Mouse (Mus musculus) kidney, embryonic 15.5 days (tissue): Measurements from ENCODE around the gene Psmb9. TPM values are rescaled to one million over a fixed set of nuclear protein-coding genes. Genes with fewer than 3 reads are reported as not detected.

Experiments
- ATAC-seq: fragments of 200-750 bp; cut with Nextera tagmentation; replicated peaks from 2 replicates; pipeline ENCODE4 v1.8.0; 2017; ENCODE audit warnings: moderate TSS enrichment; ENCODE audit not compliant: low FRiP score
- H3K27ac ChIP-seq: fragments of 300-500 bp; sonication (generic); 2 replicates; pipeline ENCODE4 v1.5.1; 2015; ENCODE audit warnings: mild to moderate bottlenecking, inconsistent platforms
- H3K27me3 ChIP-seq: fragments of 300-500 bp; sonication (generic); 2 replicates; pipeline ENCODE4 v1.6.1; 2015; ENCODE audit warnings: inconsistent platforms
- H3K36me3 ChIP-seq: fragments of 300-500 bp; sonication (generic); 2 replicates; pipeline ENCODE4 v1.6.1; 2015; ENCODE audit warnings: inconsistent platforms
- H3K4me1 ChIP-seq: fragments of 300-500 bp; sonication (generic); 2 replicates; pipeline ENCODE4 v1.6.1; 2015; ENCODE audit warnings: inconsistent platforms
- H3K4me2 ChIP-seq: fragments of 300-500 bp; sonication (generic); 2 replicates; pipeline ENCODE4 v1.6.1; 2015; ENCODE audit warnings: moderate library complexity, mild to moderate bottlenecking, inconsistent platforms
- H3K4me3 ChIP-seq: fragments of 300-500 bp; sonication (generic); replicated peaks from 2 replicates; pipeline ENCODE4 v1.5.1; 2015; ENCODE audit warnings: mild to moderate bottlenecking, inconsistent platforms
- H3K9ac ChIP-seq: fragments of 300-500 bp; sonication (generic); 2 replicates; pipeline ENCODE4 v1.6.1; 2015; ENCODE audit warnings: mild to moderate bottlenecking, inconsistent platforms
- H3K9me3 ChIP-seq: fragments of 300-500 bp; sonication (generic); replicated peaks from 2 replicates; pipeline ENCODE4 v1.6.1; 2016; ENCODE audit warnings: inconsistent platforms
- WGBS: fragments of 180-500 bp; shearing (Covaris S2); methylation state at CpG from one replicate; pipeline ENCODE4 v1.1.7; 2015; ENCODE audit warnings: mixed read lengths; 5-methylcytosine and 5-hydroxymethylcytosine counted together
- polyA plus RNA-seq: library from polyadenylated mRNA; unstranded; fragments of >200 nt; fragmentation: Nextera tagmentation; extraction: Ambion mirVana; gene quantifications from 2 replicates; pipeline ENCODE4 v1.2.1, GENCODE M21; 2015

Gene Psmb9
- polyA plus RNA-seq, 1 experiment from 2014 or later: 3.2 TPM

DNA sequence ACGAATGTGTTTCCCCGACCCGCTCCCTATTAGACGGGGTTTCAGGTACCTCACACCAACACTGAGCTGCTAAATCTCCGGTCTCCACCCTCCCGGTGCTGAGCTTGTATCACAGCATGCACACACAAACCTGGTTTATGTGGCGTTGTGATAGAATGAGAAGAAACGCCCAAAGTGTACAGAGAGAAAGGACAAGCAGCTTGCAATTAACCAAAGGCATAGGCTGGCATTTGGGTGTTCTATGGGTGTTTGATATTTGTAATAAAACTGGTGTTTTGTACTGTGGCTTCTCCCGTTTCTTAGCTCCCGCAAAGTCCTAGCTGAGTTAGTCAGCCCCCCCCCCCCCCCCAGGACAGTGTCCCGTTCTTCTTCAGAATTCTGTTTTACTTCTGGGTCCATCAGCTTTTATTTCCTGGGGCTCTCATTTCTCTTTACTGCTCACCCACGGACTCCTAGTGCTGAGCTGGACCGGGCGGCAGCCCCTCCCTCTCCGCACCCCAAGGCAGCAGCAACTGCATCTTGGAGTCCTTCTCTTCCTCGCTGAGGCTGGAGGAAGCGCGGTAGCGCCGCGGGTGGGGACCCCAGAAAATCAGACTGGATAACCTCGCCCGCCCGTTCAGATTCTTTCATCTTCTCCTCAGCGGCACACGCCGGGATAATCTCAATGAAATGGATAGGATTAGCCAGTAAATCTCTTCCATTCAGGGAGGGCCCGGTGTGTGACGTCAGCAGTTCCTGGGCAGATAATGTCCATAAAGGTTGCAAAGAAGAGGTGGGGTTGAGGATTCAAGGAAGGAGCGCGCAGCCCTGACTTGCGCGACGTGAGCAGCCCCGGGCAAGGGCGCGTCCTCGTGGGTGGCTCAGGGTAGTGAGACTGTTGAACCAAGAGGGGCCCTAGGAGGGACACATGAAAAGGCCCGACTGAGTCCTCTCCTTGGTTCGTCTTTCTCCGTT is 9.7 kb upstream of the Psmb9 start, which contains the start of gene Psmb8:
Gene Psmb8 (plus strand): TSS at position 781 of the 954 bp plus-strand sequence.
- H3K4me3 ChIP-seq: peak within 1 kb of the TSS; percentile 48
- peak within 1 kb of the TSS; percentile 78 for H3K4me2 ChIP-seq
- peak; percentile 86 for ATAC-seq
- H3K4me1 ChIP-seq: peaks cover 24% of the 10 kb centered on the region
- 4% methylated on average over 41 of the region's 41 CpGs for WGBS
- no peak within 1 kb of the TSS for H3K27ac ChIP-seq
- peaks cover 76% of the 10 kb centered on the region for H3K27me3 ChIP-seq
- no peaks in the 10 kb centered on the region for H3K9me3 ChIP-seq
- H3K36me3 ChIP-seq: no peaks in the 10 kb centered on the region
- peak within 1 kb of the TSS; percentile 29 for H3K9ac ChIP-seq

DNA sequence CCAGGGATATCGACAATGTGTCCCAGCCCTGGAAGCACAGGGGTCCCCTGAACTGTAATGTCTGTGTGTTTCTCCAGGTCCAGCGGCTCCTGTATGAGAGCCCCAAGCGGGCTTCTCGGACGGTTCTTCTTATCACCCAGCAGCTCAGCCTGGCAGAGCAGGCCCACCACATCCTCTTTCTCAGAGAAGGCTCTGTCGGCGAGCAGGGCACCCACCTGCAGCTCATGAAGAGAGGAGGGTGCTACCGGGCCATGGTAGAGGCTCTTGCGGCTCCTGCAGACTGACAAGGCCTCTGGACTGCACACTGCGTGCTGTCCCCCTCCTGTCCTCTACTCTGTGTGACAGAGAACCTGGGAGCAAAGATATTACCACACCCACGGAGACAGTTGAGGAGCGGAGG is 8.9 kb upstream of the Psmb9 start:
- H3K27me3 ChIP-seq: peaks cover 83% of the 10 kb centered on the region
- no peaks in the 10 kb centered on the region for H3K36me3 ChIP-seq
- no peak overlapping the region for H3K9ac ChIP-seq
- H3K27ac ChIP-seq: no peak overlapping the region
- no peak overlapping the region; the same call in 1 of the 2 replicates for H3K4me3 ChIP-seq
- no peak for ATAC-seq
- H3K4me1 ChIP-seq: peaks cover 24% of the 10 kb centered on the region
- no peak overlapping the region; the same call in 1 of the 2 replicates for H3K4me2 ChIP-seq
- H3K9me3 ChIP-seq: no peaks in the 10 kb centered on the region
- 33% methylated on average over 12 of the region's 12 CpGs for WGBS

- Histone ChIP-seq H3K27ac (no peak overlapping the region), H3K4me2 (no peak overlapping the region), H3K27me3 (peaks cover 93% of the 10 kb centered on the region), H3K4me3 (no peak overlapping the region), H3K9me3 (no peaks in the 10 kb centered on the region), H3K36me3 (no peaks in the 10 kb centered on the region), H3K4me1 (peaks cover 24% of the 10 kb centered on the region), H3K9ac (no peak overlapping the region)
- 84% methylated on average over 4 of the region's 4 CpGs for WGBS
- no peak for ATAC-seq
Measured at GRCm38 (mm10) chr17:34194723-34195122, 7.2 kb upstream of the Psmb9 start.

DNA sequence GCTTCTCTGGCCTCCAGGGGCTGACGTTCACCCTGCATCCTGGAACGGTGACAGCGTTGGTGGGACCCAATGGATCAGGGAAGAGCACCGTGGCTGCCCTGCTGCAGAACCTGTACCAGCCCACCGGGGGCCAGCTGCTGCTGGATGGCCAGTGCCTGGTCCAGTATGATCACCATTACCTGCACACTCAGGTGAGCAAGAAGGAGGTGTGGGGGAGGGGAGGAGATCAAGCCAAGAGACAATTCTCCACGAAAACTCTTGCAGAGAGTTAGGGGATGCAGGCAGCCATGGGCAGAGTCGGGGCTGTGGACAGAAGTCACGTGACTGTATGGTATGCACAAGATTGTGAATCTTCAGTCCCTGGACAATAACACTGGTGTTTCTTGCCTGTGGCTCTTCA is 5.9 kb upstream of the Psmb9 start:
- H3K9me3 ChIP-seq: no peaks in the 10 kb centered on the region
- H3K27me3 ChIP-seq: peaks cover 95% of the 10 kb centered on the region
- no peak for ATAC-seq
- WGBS: 54% methylated on average over 8 of the region's 8 CpGs
- H3K36me3 ChIP-seq: no peaks in the 10 kb centered on the region
- no peak overlapping the region for H3K4me3 ChIP-seq
- no peak overlapping the region for H3K27ac ChIP-seq
- H3K9ac ChIP-seq: no peak overlapping the region
- H3K4me2 ChIP-seq: no peak overlapping the region
- peaks cover 23% of the 10 kb centered on the region for H3K4me1 ChIP-seq

- no peak for ATAC-seq
- Histone ChIP-seq H3K27me3 (peaks cover 95% of the 10 kb centered on the region), H3K36me3 (no peaks in the 10 kb centered on the region), H3K4me3 (no peak overlapping the region), H3K27ac (no peak overlapping the region), H3K4me1 (peaks cover 22% of the 10 kb centered on the region), H3K4me2 (no peak overlapping the region), H3K9ac (no peak overlapping the region), H3K9me3 (no peaks in the 10 kb centered on the region)
- WGBS: 23% methylated on average over 16 of the region's 16 CpGs
Measured at GRCm38 (mm10) chr17:34192852-34193251, 5.3 kb upstream of the Psmb9 start.

DNA sequence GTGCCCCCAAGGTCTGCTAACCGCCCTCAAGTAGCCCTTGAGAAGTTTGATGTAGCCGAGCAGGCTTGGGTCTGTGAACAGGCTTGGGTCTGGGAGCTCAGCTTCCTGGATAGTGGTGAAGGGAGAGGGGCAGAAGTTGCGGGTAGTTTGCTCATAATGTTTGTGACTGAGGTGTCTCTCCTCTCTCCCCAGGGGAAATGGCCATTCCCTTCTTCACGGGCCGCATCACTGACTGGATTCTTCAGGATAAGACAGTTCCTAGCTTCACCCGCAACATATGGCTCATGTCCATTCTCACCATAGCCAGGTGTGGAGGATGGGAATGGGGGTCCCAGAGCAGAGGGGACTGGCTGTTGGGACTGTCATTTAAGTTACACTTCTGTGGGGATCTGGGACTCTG is 1.4 kb upstream of the Psmb9 start:
- Histone ChIP-seq H3K9me3 (no peaks in the 10 kb centered on the region), H3K4me2 (no peak overlapping the region), H3K4me1 (peaks cover 20% of the 10 kb centered on the region), H3K36me3 (no peaks in the 10 kb centered on the region), H3K4me3 (no peak overlapping the region), H3K27ac (no peak overlapping the region), H3K27me3 (peaks cover 87% of the 10 kb centered on the region), H3K9ac (no peak overlapping the region)
- ATAC-seq: no peak
- WGBS: 59% methylated on average over 6 of the region's 6 CpGs

GRCm38 (mm10) chr17:34188010-34188409 is 446 bp upstream of the Psmb9 start:
- peak overlapping the region; percentile 59 for H3K9ac ChIP-seq
- peak overlapping the region; percentile 97 for H3K4me2 ChIP-seq
- WGBS: 3% methylated on average over 20 of the region's 20 CpGs
- no peaks in the 10 kb centered on the region for H3K36me3 ChIP-seq
- no peaks in the 10 kb centered on the region for H3K9me3 ChIP-seq
- ATAC-seq: no peak
- H3K4me1 ChIP-seq: peaks cover 20% of the 10 kb centered on the region
- H3K27me3 ChIP-seq: peaks cover 86% of the 10 kb centered on the region
- H3K27ac ChIP-seq: peak overlapping the region; percentile 54; the same call in 1 of the 2 replicates
- peak overlapping the region; percentile 61 for H3K4me3 ChIP-seq

GRCm38 (mm10) chr17:34186885-34187260 is 691 bp downstream of the Psmb9 start:
- 3% methylated on average over 14 of the region's 14 CpGs for whole genome bisulfite sequencing
- Histone ChIP-seq H3K9me3 (no peaks in the 10 kb centered on the region), H3K4me1 (peaks cover 17% of the 10 kb centered on the region), H3K36me3 (no peaks in the 10 kb centered on the region), H3K27me3 (peaks cover 83% of the 10 kb centered on the region), H3K27ac (no peak overlapping the region), H3K4me3 (peak overlapping the region; percentile 61), H3K4me2 (peak overlapping the region; percentile 97), H3K9ac (peak overlapping the region; percentile 47)
- ATAC-seq: no peak

GRCm38 (mm10) chr17:34185526-34185925 is 2.0 kb downstream of the Psmb9 start:
- no peak overlapping the region for H3K9ac ChIP-seq
- no peaks in the 10 kb centered on the region for H3K36me3 ChIP-seq
- 89% methylated on average over 9 of the region's 9 CpGs for WGBS
- H3K4me3 ChIP-seq: no peak overlapping the region
- H3K4me2 ChIP-seq: no peak overlapping the region
- ATAC-seq: no peak
- H3K27me3 ChIP-seq: peaks cover 71% of the 10 kb centered on the region
- H3K27ac ChIP-seq: no peak overlapping the region
- no peaks in the 10 kb centered on the region for H3K9me3 ChIP-seq
- H3K4me1 ChIP-seq: peaks cover 17% of the 10 kb centered on the region

DNA sequence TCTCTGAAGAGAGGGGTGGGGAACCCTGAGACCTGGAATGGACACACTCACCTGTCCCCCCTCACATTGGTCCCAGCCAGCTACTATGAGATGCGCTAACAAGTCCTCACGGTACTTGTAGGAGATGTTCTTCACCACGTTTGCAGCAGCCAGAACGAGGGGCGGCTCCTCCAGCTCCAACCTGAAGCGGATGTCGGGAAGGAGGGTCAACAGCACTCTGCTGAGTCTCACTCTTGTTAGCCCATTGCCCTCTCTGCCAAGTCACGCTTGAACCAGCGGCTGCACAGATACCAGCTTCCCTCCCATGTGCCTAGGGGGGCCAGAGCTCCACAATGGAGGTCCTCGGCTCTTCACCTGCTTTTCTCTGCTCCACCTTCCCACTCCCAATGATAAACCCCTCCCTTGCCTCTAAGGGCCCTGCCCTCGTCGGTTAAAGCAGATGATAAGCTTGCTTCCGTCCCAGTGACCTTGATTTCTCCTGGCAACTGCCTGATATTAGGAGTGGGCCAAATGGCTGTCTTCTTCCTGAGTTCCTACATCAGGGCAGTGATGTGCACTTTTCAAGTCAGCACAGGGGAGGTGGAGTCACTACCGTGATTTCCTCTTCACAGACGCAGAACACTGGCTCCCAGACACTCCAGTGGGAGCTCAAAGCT is 3.9 kb downstream of the Psmb9 start:
- peaks cover 53% of the 10 kb centered on the region for H3K27me3 ChIP-seq
- no peak overlapping the region for H3K4me2 ChIP-seq
- no peaks in the 10 kb centered on the region for H3K9me3 ChIP-seq

DNA sequence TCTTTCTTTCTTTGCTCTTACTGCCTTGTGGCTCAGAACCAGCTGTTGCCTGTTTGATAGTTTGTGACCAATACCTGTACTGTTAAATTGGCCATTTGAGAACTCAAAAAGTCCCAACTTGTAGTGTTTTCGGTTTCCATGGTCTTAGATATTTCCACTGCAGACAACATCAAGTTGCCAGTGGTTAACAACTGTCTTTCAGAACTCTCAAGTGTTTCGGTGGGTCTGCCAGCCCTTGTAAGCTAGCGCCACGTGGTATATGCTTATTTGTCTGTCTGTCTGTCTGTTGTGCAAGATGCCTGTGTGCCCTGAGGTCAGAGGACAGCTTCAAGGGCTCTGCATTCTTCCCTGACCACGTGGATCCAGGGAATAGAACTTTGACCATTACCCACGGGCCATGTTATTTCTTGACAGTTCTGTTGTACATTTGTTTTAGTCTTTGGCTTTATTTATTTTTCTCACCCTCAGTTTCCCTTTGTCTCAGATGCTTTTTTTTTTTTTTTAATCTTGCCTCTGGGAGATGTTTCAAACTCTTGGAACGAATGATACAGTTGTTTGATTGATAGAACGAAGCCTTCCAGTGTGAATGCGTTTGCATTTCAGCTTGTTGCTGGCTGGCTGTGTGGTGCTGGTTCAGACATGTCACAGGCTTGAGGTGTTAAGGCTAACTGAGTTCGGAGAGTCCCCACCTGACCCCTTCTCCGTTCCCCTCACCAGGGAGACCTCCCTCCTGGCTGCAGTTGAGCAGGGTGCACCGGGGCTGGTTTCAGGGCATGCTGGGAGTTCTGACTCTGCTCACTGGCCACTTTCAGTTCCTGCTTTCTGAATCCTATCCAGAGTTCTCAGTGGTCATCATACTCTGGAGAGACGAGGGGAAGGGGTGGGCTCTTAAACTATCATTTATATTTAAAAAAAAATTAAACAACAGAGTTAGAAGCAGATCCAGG is 7.4 kb downstream of the Psmb9 start:
- WGBS: 70% methylated on average over 13 of the region's 13 CpGs
- ATAC-seq: no peak
- Histone ChIP-seq H3K4me3 (no peak overlapping the region), H3K27me3 (peaks cover 27% of the 10 kb centered on the region), H3K9me3 (0 out of 2 replicates have a peak, but pooled peaks cover 5% of the 10 kb centered on the region), H3K9ac (no peak overlapping the region), H3K4me2 (no peak overlapping the region), H3K27ac (no peak overlapping the region), H3K4me1 (no peaks in the 10 kb centered on the region), H3K36me3 (no peaks in the 10 kb centered on the region)

More for the DNA sequence above, 3.9 kb downstream of the Psmb9 start:
- H3K4me3 ChIP-seq: no peak overlapping the region
- WGBS: 78% methylated on average over 15 of the region's 15 CpGs
- H3K9ac ChIP-seq: no peak overlapping the region
- no peaks in the 10 kb centered on the region for H3K36me3 ChIP-seq
- H3K4me1 ChIP-seq: peaks cover 17% of the 10 kb centered on the region
- no peak for ATAC-seq
- H3K27ac ChIP-seq: no peak overlapping the region
